Mouse (Mus musculus) right cerebral cortex, adult 2 months (tissue): ENCODE data around the gene 6430548M08Rik.

Source experiments
- DNase-seq, 2 experiments: peaks; one replicate each; pipeline ENCODE4 v3.0.0; 2021 to 2022; ENCODE audit warnings: low spot score in 2 of 2

6430548M08Rik gene

GRCm38 (mm10) chr8:120144652-120145301, 30.8 kb downstream of the 6430548M08Rik start:
- peak; percentile 55 to 63 for DNase-seq

DNA sequence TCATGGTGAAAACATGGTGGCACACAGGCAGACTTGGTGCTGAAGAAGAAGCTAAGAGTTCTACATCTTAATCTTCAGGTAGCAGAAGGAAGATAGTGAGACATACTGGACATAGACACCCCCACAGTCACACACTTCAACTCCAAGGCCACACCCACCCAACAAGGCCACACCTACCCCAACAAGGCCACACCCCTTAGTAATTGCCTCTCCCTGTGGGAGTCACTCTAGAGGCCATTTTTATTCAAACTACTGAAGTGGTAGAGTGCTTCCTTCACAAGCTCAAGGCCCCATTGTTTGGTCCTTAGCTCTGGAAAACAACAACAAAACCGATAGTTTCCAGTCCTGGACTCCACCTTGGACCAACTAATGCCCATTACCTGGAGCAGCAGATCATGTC, 32.1 kb downstream of the 6430548M08Rik start:
- DNase-seq = no peak

- DNase-seq = no peak
Observed at GRCm38 (mm10) chr8:120150028-120150427, 36.1 kb downstream of the 6430548M08Rik start.

GRCm38 (mm10) chr8:120151151-120151550, 37.2 kb downstream of the 6430548M08Rik start:
- DNase-seq = no peak

DNA sequence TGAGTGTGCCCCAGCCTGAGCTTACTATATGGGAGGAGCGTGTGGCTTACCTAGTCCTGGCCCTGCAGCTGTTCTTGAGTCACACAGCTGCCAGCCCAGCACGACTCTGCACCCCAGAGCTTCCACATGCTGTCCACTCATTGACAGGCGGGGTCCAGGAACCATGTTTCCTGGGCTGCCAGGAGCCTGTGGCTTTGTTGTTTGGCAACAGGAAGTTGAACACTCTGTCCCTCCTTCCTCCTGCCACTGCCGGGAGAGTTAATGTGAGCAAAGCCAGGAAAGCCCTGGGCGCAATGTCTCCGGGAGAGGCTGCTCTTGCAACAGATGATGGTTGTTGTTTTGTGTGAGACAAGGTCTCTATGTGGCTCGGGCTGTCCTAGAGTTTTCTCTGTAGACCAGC, 38.7 kb downstream of the 6430548M08Rik start:
- DNase-seq = no peak

- DNase-seq = no peak
Observed at GRCm38 (mm10) chr8:120160366-120160765, 46.4 kb downstream of the 6430548M08Rik start.

- no peak for DNase-seq
Observed at GRCm38 (mm10) chr8:120161658-120162403, 47.9 kb downstream of the 6430548M08Rik start.

DNA sequence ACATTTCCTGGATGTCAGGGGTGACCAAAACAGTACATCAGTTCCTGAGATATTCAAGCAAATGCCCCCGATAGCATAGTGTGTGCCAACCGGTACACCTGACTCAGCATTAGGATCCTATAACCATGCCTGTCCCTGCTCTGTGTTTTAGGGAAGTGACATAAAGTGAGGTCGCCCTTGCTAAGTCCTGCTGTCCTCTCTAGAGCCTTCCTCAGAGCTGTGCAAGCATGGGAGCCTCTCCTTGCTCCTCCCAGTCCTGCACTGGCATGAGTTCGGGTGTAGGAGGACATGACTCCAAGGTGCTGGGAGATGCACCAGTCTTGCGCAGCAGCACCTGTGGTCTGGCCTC, 48.4 kb downstream of the 6430548M08Rik start:
- DNase-seq = no peak

- DNase-seq = no peak
Observed at GRCm38 (mm10) chr8:120163376-120163775, 49.4 kb downstream of the 6430548M08Rik start.

GRCm38 (mm10) chr8:120164026-120164425, 50.1 kb downstream of the 6430548M08Rik start:
- DNase-seq = no peak

GRCm38 (mm10) chr8:120167136-120167535, 53.2 kb downstream of the 6430548M08Rik start:
- no peak for DNase-seq

- DNase-seq = peak; percentile 68 to 81
Observed at GRCm38 (mm10) chr8:120167821-120168220, 53.9 kb downstream of the 6430548M08Rik start.

- no peak for DNase-seq
Observed at GRCm38 (mm10) chr8:120169119-120169518, 55.2 kb downstream of the 6430548M08Rik start.

- no peak for DNase-seq
Observed at GRCm38 (mm10) chr8:120173195-120173594, 59.2 kb downstream of the 6430548M08Rik start.

- no peak for DNase-seq
Observed at GRCm38 (mm10) chr8:120174606-120175005, 60.7 kb downstream of the 6430548M08Rik start.

DNA sequence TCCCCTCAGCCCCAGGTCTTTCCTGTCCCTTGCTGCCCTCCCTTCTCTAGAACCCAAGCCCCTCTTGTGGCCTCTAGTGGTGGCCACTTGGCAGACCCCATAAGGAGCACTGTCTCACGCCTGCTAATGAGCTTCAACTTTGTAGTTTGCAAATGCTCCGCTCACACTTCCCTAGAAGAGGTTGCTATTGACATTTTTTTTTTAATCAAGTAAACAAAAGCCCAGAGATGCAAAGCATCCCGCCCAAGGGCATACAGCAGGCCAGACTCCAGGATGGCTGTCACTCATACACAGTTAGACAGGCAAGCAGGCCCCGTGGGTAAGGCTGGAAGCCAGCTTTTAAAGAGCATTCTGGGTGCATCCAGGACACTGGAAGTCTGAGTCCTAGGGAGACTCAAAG, 62.7 kb downstream of the 6430548M08Rik start:
- no peak for DNase-seq

- DNase-seq = peak; percentile 54 to 58
Observed at GRCm38 (mm10) chr8:120177318-120178123, 63.6 kb downstream of the 6430548M08Rik start, which contains the start of gene Fam92b. Gene Fam92b, minus strand, starts transcription at chr8:120177466.

DNA sequence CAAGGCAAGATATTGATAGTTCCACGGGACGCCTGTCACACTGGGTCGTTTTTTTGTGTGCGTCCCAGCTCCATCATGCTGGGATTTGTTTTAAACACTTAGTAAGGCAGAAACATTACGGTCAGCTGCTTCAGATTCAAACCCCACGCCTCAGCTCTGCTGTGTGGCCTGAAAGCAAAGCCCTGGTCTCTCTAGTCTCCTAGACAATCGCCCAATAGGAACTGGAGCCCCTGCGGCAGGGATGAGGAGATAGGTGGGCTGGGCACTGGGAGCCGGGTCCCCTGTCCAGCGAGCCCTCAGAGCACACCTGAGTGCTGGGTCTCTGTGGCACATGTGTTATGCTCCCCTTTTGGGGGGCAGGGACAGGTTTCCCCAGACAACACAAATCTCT, 64.2 kb downstream of the 6430548M08Rik start:
- DNase-seq = no peak

GRCm38 (mm10) chr8:120179027-120179431, 65.1 kb downstream of the 6430548M08Rik start:
- peak; percentile 91 to 93 for DNase-seq

DNA sequence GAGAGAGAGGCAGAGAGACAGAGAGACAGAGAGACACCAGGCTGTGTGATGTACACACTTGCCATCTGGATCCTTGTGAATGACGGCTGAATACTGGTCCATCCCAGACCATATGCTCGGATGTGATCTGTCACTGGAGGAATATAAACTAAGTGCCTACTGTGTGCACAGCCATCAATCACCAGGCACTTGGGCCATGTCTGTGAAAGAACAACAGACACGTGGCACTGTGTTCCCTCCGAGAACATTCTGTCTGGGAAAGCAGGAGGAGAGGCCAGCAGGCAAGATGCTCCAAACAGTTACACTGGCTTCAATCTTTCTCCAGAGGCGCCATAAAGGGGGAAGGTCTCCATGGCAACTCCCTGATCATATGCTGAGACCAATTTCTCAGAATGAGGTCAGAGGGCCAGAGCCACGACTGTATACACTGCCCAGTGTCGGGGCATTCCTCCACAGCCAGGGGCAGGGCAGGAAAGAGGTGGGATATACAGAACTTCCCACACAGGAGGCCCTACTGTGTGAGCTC, 66.6 kb downstream of the 6430548M08Rik start:
- DNase-seq = no peak

DNA sequence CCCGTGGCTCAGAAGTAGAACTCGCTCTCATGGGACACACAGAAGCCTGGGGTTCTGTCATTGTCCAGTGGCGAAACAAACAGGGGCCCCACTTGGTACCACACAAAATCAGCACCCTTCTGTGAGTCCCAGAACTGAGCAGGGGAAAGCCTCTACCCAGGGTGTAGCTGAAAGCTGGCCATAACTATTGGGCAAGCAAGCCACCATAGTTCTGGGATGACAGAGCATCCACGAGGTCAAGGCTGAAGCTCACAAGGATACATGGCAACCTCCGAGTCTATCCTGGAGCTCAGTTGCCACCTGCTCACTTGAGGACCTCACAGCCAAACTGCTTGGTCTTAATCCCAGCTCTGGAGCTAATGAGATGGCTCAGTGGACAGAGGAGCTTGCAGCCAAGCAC, 67.3 kb downstream of the 6430548M08Rik start:
- no peak for DNase-seq

DNA sequence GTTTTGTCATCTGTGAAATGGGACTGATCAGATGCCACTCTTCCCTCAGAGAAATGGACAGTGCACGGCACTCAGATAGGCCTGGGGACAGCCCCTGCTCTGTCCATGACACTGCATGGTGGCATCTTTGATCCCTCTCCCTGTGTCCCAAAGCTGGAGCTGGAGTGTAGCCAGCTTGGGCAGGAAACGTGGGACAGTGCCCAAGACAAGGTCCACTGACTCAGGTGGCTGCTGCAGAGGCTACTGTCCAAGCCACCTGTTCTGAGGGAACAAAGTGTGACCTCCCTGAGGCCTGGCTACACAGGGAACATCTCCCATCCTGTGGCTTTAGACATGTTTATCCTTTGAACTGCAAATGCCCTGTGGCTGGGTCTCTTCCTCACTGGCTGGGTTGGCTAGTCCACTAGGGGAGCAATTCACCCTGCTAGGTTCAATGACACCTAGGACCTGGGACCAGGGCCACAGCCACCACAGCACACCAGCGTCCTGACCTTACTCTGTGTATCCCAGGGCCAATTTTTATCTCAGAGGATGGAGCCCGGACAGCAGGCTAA, 68.0 kb downstream of the 6430548M08Rik start:
- DNase-seq = no peak
